Mouse (Mus musculus) heart, adult 2 months (tissue): ENCODE measurements at regions not wholly inside any gene's neighbourhood (a gene's known extent, or its start where the extent isn't known, plus 50 kb on each side); places are given as distances from the start of the nearest gene placed in this dataset.

Experiments used
- DNase-seq, 2 experiments: peaks; one replicate each; pipeline ENCODE4 v3.0.0; 2021
- H3K27ac ChIP-seq: fragments of 200-600 bp; 2 replicates; pipeline ENCODE4 v1.8.1; 2022
- H3K27me3 ChIP-seq: fragments of 200-500 bp; 2 replicates; pipeline ENCODE4 v1.6.1; 2012; ENCODE audit warnings: mild to moderate bottlenecking, low read length, inconsistent platforms, mixed read lengths; ENCODE audit not compliant: control insufficient read depth, insufficient read depth
- H3K36me3 ChIP-seq: fragments of 200-500 bp; 2 replicates; pipeline ENCODE4 v1.6.1; 2012; ENCODE audit warnings: low read length, inconsistent platforms; ENCODE audit not compliant: control insufficient read depth, insufficient read depth
- H3K4me1 ChIP-seq: fragments of 200-500 bp; 2 replicates; pipeline ENCODE4 v1.6.1; 2011; ENCODE audit warnings: low read length; ENCODE audit not compliant: control insufficient read depth, insufficient read depth
- H3K4me3 ChIP-seq: fragments of 200-600 bp; 2 replicates; pipeline ENCODE4 v1.8.1; 2022
- H3K79me2 ChIP-seq: fragments of 200-500 bp; replicated peaks from 2 replicates; pipeline ENCODE4 v1.6.1; 2012; ENCODE audit warnings: mild to moderate bottlenecking, inconsistent platforms, low read length, moderate library complexity, mixed read lengths; ENCODE audit not compliant: control insufficient read depth, insufficient read depth
- H3K9ac ChIP-seq: fragments of 200-500 bp; 2 replicates; pipeline ENCODE4 v1.6.1; 2012; ENCODE audit warnings: low read depth, mild to moderate bottlenecking, control low read depth, inconsistent platforms, low read length, mixed read lengths
- CTCF ChIP-seq: fragments of 200-600 bp; IDR thresholded peaks from 2 replicates; pipeline ENCODE4 v1.8.1; 2022; ENCODE audit warnings: antibody characterized with exemption, mild to moderate bottlenecking, moderate library complexity
- EP300 ChIP-seq: fragments of 200-500 bp; IDR thresholded peaks from 2 replicates; pipeline ENCODE4 v1.6.1; 2011; ENCODE audit warnings: low read depth, low read length, control low read depth; ENCODE audit not compliant: insufficient read depth
- POLR2A ChIP-seq: fragments of 200-500 bp; IDR thresholded peaks from 2 replicates; pipeline ENCODE4 v1.6.1; 2011; ENCODE audit warnings: mild to moderate bottlenecking, low read depth, low read length, control low read depth; ENCODE audit not compliant: insufficient read depth
- WGBS: fragments of 180-500 bp; shearing (Covaris S2); methylation state at CpG from one replicate; pipeline ENCODE4 v1.1.7; 2018; 5-methylcytosine and 5-hydroxymethylcytosine counted together
- intact Hi-C: fragments of 180-260 bp; cut with DNase I; formaldehyde crosslinking; loops from one replicate; pipeline ENCODE4 v1.15.1; 2025

DNA sequence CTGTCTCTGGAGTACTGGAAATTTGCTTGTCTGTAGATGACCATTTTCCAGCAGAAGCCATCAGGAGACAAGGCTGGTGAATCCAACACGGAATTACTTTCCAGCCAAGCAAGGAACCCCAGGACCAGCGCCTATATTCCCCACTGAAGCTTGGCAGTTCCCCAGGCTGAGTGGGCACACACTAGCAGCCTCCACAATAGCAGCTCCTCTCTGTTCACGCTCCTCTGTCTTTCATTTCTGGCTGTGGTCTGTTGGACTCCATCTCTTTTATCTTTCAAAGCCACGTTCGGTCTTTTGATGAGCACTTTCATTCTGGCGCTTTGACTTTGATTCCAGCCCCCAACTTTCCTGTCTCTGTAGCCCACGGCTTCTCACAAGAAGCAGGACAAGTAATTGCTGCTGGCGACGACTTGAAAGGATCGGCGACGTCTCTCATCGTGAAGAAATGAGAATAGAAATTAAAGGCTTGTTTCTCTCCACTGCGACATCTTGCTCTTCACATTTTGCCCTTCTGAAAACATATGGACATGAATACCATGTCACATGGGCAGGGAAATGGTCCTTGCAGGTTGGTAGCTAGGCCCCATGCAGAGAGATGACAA is 268.0 kb downstream of the Diras2 start:
- Histone ChIP-seq H3K79me2 (no peaks in the 10 kb centered on the region), H3K9ac (no peak overlapping the region), H3K27me3 (no peaks in the 10 kb centered on the region), H3K36me3 (no peaks in the 10 kb centered on the region), H3K4me1 (no peaks in the 10 kb centered on the region), H3K4me3 (no peak overlapping the region), H3K27ac (no peak overlapping the region)
- intact Hi-C loops = no loop called here
- WGBS = 91% methylated on average over 14 of the region's 14 CpGs
- DNase-seq = no peak
- TF ChIP-seq EP300 = no peak
- TF ChIP-seq POLR2A = no peak
- TF ChIP-seq CTCF = no peak

DNA sequence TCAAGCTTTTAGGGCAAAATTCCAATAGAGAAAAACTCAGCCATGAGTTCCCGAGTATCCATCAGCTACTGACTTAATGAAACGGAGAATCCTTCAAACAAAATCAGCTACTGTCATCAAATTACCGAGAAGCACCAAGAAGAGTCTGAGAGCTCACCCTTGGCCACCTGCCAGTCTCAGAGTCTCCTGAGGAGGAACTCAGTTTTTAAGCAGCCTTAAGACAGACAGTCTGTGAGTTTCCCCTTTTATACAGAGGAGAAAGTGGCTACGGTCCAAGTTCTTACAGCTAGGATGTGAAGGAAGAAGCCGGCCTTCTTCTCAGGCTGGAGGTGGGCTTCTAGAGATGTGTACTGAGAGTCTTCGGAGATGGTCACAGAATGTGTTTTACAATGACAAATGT is 262.8 kb downstream of the Diras2 start:
- no peak for TF ChIP-seq POLR2A
- TF ChIP-seq CTCF = no peak
- no peak for TF ChIP-seq EP300
- DNase-seq = peak in 1 of 2 experiments; percentile 26
- WGBS = 34% methylated on average over 6 of the region's 6 CpGs

GRCm38 (mm10) chr13:52273502-52274246 is 257.4 kb downstream of the Diras2 start:
- no peak overlapping the region for H3K9ac ChIP-seq
- H3K27ac ChIP-seq = no peak overlapping the region
- no peaks in the 10 kb centered on the region for H3K79me2 ChIP-seq
- no peaks in the 10 kb centered on the region for H3K4me1 ChIP-seq
- TF ChIP-seq POLR2A (no peak), CTCF (no peak), EP300 (no peak)
- H3K4me3 ChIP-seq = no peak overlapping the region
- whole genome bisulfite sequencing = 85% methylated on average over 19 of the region's 19 CpGs
- H3K27me3 ChIP-seq = no peaks in the 10 kb centered on the region; the same call in 1 of the 2 replicates
- no peaks in the 10 kb centered on the region for H3K36me3 ChIP-seq
- no peak for DNase-seq
- intact Hi-C loops = no loop called here

More for the DNA sequence above, 262.8 kb downstream of the Diras2 start:
- H3K27ac ChIP-seq = no peak overlapping the region
- no peaks in the 10 kb centered on the region for H3K27me3 ChIP-seq
- no peaks in the 10 kb centered on the region for H3K79me2 ChIP-seq
- H3K4me3 ChIP-seq = no peak overlapping the region
- H3K9ac ChIP-seq = no peak overlapping the region
- no peaks in the 10 kb centered on the region for H3K36me3 ChIP-seq
- intact Hi-C loops = no loop called here
- H3K4me1 ChIP-seq = no peaks in the 10 kb centered on the region

DNA sequence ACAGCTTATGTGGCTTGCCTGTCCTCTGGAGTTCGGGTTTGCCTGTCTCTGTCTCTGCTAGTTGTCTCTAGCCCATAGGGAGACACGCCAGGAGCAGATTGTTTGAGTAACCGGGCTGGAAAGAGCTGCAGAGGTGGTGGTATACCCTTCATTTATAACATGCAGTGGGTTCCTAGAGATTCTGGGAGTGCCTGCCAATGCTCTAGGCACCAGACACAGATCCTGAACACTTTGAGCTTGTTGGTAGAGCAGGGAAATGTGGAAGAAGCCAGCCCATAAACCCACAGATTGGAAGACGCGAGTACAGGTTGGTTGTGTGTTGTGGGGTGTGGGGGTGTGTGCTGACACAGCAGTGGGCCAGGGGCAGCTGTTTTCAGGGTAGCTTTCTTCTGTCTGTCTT is 255.9 kb downstream of the Diras2 start:
- H3K27ac ChIP-seq = no peak overlapping the region
- intact Hi-C loops = loop anchor here (1.0 to 5.0 kb wide), 2 partner anchors 260 to 347 kb away; no protein-coding TSS in a partner anchor
- H3K4me1 ChIP-seq = no peaks in the 10 kb centered on the region
- 79% methylated on average over 5 of the region's 5 CpGs for WGBS
- H3K27me3 ChIP-seq = no peaks in the 10 kb centered on the region; the same call in 1 of the 2 replicates
- H3K9ac ChIP-seq = no peak overlapping the region
- H3K4me3 ChIP-seq = no peak overlapping the region
- DNase-seq = no peak
- no peaks in the 10 kb centered on the region for H3K79me2 ChIP-seq
- no peak for TF ChIP-seq CTCF
- TF ChIP-seq EP300 = no peak
- TF ChIP-seq POLR2A = no peak
- no peaks in the 10 kb centered on the region for H3K36me3 ChIP-seq

DNA sequence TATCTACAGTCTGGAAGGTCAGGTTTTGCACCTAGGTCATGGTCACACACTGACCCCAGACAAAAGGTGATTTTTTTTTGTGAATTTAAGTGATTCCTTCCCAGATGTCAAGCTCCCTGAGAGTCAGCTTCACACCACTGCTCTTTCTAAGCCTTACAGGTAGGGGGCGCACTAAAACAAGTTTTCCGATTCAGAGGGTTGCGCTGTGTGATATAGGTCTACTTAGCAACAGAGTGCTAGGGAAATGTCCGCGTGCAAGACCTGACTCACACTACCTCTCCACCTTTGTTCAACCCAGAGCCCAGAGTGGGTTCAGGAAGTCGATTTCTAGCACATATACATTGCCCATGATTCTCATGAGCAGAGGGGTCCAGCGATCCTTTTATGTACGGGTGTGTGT is 255.4 kb downstream of the Diras2 start:
- Histone ChIP-seq H3K4me3 (no peak overlapping the region), H3K9ac (no peak overlapping the region), H3K4me1 (no peaks in the 10 kb centered on the region), H3K27ac (no peak overlapping the region), H3K79me2 (no peaks in the 10 kb centered on the region), H3K36me3 (no peaks in the 10 kb centered on the region), H3K27me3 (no peaks in the 10 kb centered on the region; the same call in 1 of the 2 replicates)
- peak; percentile 31 to 32 for DNase-seq
- intact Hi-C loops = loop anchor here (1.0 to 5.0 kb wide), 2 partner anchors 260 to 347 kb away; no protein-coding TSS in a partner anchor
- 15% methylated on average over 8 of the region's 8 CpGs for WGBS
- TF ChIP-seq CTCF = peak; percentile 79
- no peak for TF ChIP-seq EP300

- intact Hi-C loops = loop anchor here (5.0 kb wide), 1 partner anchor 345 kb away; no protein-coding TSS in a partner anchor
- DNase-seq = no peak
- H3K9ac ChIP-seq = no peak overlapping the region
- no peaks in the 10 kb centered on the region; the same call in 1 of the 2 replicates for H3K27me3 ChIP-seq
- 67% methylated on average over 3 of the region's 3 CpGs for WGBS
- TF ChIP-seq CTCF = no peak
- no peak for TF ChIP-seq EP300
- TF ChIP-seq POLR2A = no peak
- H3K4me3 ChIP-seq = no peak overlapping the region
- H3K27ac ChIP-seq = no peak overlapping the region
- H3K4me1 ChIP-seq = no peaks in the 10 kb centered on the region
- no peaks in the 10 kb centered on the region for H3K36me3 ChIP-seq
- no peaks in the 10 kb centered on the region for H3K79me2 ChIP-seq
Observed at GRCm38 (mm10) chr13:52277195-52277594, 253.9 kb downstream of the Diras2 start.
